Mouse (Mus musculus) gastrocnemius, adult 2 months (tissue): ENCODE data around the gene Otulin. TPM values are rescaled to one million over a fixed set of nuclear protein-coding genes. Genes with fewer than 3 reads are reported as not detected.
A peak's percentile ranks its signal among the peaks of the same experiment; 100 is the strongest.

Experiments used
- DNase-seq: peaks from one replicate; pipeline ENCODE4 v3.0.0; 2022
- H3K27ac ChIP-seq: fragments of 200-600 bp; 2 replicates; pipeline ENCODE4 v1.8.1; 2022; ENCODE audit warnings: mild to moderate bottlenecking
- H3K4me3 ChIP-seq: fragments of 200-600 bp; 2 replicates; pipeline ENCODE4 v1.8.1; 2022; ENCODE audit warnings: mild to moderate bottlenecking, moderate library complexity
- CTCF ChIP-seq: fragments of 200-600 bp; IDR thresholded peaks from 2 replicates; pipeline ENCODE4 v1.8.1; 2022; ENCODE audit warnings: antibody characterized with exemption, mild to moderate bottlenecking, moderate library complexity
- intact Hi-C: fragments of 180-260 bp; cut with DNase I; formaldehyde crosslinking; loops from one replicate; pipeline ENCODE4 v1.15.1; 2025
- total RNA-seq, 2 experiments: library from RNA; stranded (reverse); gene quantifications; 2 replicates each; pipeline ENCODE4 v1.2.3; 2021

Gene Otulin
- total RNA-seq, 2 experiments from 2014 or later: 16.2 to 20.7 TPM

DNA sequence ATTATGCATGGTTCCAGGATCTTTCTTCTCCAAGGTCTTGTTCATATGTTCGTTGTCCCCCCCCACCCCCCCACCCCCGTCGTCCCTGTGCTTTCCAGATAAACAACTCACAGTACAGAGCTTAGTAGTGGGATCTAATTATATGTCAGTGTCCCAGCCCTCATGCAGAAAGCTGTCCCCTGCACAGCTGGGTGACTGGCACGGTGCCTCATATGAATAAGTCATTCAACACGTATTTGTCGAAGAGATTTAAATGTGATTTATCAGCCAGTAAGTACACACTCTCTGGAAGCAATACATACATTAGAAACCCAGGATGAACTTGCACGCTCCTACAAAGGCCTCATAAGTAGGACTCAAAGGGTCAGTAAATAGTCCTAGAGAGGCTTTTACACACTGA, 80.6 kb downstream of the Otulin start:
- DNase-seq: no peak
- H3K4me3 ChIP-seq: no peak overlapping the region
- TF ChIP-seq CTCF: no peak
- peak overlapping the region; percentile 90 for H3K27ac ChIP-seq
- intact Hi-C loops: loop anchor here (5.0 kb wide), 1 partner anchor 73 kb away; no protein-coding TSS in a partner anchor

DNA sequence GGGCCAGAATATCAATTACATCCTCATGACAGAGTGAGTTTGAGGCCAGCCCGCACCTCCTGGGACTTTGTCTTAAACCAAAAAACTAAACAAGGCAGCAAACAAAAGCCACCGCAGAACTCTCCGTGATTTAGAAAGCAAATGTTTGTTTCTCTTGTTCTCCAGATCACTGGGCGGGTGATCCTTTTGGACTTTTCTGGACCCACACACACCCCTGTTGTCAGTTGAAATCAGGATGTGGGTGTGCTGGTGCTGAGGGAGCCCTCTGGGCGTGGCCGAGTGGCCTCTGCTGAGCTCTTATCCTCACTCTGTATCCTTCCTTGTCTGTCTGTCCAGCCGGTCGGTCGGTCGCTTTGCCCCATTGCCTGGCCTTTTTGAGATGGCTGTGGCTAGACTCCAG, 81.4 kb downstream of the Otulin start:
- Histone ChIP-seq H3K4me3 (no peak overlapping the region), H3K27ac (peak overlapping the region; percentile 90)
- no peak for DNase-seq
- intact Hi-C loops: no loop called here
- TF ChIP-seq CTCF: no peak

DNA sequence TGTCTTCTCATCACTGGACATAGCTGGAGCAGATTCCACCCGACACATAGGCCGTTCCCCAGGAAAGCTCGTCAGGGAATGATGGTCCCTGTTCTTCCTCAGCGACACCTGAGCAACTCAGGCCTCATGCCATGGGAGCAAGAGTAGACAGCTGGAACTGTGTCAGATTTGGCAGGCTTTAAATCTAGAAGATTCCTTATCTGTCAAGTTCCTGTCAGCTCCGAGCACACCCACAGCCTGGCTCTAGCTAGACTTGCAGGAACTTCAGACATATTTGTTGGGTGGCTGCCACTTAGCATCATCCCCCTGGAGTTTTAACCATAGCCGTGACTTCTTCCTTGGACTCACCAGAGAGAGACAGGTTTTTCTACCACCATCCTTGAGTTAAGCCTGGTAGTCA, 82.4 kb downstream of the Otulin start:
- TF ChIP-seq CTCF: no peak
- intact Hi-C loops: no loop called here
- Histone ChIP-seq H3K27ac (peak overlapping the region; percentile 90), H3K4me3 (no peak overlapping the region)
- peak; percentile 56 for DNase-seq

DNA sequence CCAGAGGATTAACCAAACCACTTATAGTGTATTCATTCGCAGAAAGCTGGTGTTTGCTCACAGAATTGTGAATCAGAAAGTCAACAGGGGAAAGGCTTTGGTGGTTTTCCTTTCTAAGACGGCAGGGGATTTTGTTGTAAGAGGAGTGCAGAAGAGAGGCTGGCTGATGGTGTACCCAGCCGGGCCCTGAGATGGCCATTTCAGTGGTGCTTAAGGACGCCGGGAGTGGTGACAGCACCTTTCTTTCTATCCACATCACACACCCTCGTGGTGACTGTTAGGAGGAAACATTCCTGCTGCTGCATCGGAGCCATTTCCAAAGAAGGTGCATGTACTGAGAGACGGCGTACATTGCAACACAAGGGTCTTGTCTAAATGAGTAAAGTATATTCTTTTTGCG, 85.3 kb downstream of the Otulin start:
- no peak for DNase-seq
- TF ChIP-seq CTCF: no peak
- Histone ChIP-seq H3K27ac (no peak overlapping the region), H3K4me3 (no peak overlapping the region)
- intact Hi-C loops: no loop called here

DNA sequence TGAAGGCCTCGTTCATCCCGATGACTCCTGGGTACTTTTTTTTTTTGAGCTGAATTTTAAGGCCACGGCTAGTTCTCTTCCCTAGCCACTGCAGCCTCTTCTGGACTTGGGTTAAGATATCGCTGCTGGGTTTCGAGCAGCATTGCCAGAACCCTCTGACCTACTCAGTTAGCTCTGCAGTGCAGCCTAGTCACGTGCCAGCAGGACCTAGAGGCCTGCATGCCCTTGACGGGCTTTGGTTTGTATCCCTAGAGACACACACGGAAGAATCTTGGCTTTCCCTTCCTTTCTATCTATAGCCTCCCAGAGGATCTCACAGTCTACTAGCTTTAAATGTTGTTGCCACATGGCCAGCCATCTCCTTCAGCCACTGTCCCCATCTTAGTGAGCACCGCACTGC, 90.7 kb downstream of the Otulin start:
- peak overlapping the region; percentile 95 for H3K27ac ChIP-seq
- peak; percentile 87 for DNase-seq
- H3K4me3 ChIP-seq: no peak overlapping the region
- TF ChIP-seq CTCF: no peak
- intact Hi-C loops: loop anchor here (2.0 to 5.0 kb wide), 2 partner anchors 32 to 63 kb away; no protein-coding TSS in a partner anchor

DNA sequence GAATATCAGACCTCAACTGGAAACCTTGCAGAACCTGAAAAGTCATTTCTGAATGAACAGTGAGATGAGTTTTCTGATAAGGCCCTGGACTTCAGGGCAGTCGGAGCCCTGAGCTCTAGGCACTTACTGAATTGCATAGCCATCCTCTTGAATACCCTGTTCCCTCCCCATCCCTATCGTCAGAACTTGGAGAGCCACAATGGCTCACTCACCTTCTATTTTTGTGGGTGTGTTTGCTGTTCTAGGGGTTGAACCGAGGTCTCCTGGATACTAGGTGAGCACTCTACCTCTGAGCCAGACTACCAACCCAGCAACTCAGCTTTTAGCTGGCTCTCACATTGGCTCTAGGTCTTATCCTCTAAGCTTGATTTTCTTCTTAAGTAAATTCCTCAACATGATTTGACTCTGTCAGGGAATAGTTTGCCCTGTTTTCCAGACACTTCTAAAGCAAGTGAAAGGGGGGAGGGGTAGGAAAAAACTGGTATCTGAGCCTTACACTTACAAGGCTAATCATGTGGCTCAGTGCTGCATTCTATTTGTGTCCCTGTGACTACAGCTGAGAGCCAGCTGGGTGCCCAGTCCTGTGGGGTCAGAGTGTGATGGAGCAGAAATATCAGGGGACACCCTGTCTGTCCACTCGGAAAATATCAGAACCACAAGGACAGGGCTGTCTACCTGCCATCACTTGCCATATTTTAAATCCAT, 92.8 kb downstream of the Otulin start:
- peak overlapping the region; percentile 95 for H3K27ac ChIP-seq
- TF ChIP-seq CTCF: no peak
- DNase-seq: peak; percentile 77
- intact Hi-C loops: loop anchor here (2.0 kb wide), 1 partner anchor 61 kb away; no protein-coding TSS in a partner anchor
- no peak overlapping the region for H3K4me3 ChIP-seq

DNA sequence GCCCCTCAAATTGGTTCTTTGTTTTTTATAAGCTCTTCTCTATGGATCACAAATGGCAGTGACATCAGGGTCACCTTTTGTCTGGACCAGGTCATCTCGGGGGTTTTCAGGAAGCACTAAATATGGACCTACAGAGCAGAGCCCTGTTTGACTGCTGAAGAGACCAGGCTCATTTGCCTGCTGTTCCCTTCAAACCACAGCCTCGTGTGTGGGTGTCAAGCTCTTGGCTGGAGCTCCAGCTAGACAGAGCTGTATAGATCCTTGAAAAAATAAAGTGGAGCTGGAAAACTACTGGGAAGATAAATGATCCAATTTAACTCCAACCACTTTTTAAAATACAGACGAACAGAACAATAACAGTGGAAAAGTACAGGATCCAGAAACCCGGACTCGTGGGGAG, 93.7 kb downstream of the Otulin start:
- no peak for DNase-seq
- H3K4me3 ChIP-seq: no peak overlapping the region
- intact Hi-C loops: no loop called here
- TF ChIP-seq CTCF: no peak
- H3K27ac ChIP-seq: peak overlapping the region; percentile 95

DNA sequence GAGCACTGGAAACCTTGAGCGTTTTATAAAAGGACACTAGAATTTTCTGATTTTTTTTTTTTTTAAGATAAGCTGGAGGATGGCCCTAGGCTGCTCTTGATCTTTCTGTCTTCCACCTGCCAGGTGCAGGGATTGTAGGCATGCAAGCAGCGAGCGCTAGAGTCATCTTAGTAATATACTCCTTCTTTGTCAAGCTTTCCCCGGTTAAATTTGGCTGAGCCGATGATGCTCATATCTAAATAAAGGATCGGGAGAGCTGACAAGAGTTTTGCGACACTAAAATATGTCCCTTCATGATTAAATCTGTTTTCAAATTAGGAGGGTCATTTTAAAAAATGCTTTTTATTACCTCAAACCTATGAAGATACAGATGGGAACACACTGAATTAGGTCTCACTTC, 94.3 kb downstream of the Otulin start:
- Histone ChIP-seq H3K4me3 (no peak overlapping the region), H3K27ac (peak overlapping the region; percentile 95)
- TF ChIP-seq CTCF: no peak
- DNase-seq: no peak
- intact Hi-C loops: no loop called here

DNA sequence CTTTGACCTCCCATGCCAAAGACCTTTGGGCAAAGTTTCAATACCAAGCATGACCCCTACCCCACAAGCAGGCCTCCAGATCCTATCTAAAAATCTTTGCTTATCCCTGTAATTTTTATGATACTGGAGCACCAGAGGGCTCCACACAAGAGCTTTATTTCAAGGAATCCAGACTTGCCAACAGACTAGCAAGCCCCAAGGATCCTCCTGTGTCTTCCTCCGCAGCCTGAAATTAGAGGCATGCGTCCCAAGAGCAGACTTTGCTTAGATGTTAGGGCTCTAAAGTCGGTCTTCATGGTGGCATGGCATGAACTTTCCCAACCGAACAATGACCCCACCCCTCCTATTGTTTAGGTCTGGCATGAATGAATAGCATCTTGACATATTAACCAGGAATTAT, 94.8 kb downstream of the Otulin start:
- Histone ChIP-seq H3K27ac (peak overlapping the region; percentile 95), H3K4me3 (no peak overlapping the region)
- intact Hi-C loops: no loop called here
- no peak for DNase-seq
- TF ChIP-seq CTCF: no peak

DNA sequence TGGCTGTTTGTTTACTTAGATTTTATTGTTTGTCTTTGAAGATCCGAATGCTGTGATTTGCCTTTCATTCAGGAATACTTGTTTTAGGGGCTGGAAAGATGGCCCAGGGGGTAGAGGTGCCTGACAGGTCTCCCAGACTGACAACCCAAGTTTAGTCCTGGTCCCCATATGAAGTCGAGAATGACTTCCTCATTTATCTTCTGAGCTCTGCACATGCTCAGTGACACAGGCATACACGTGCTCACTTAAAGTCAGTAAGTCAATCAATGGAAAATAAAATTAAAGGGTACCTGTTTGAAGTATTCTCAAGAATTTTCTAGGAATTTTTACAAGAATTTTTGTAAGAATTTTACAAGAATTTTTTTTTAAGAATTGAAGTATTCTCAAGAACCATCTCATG, 97.5 kb downstream of the Otulin start:
- TF ChIP-seq CTCF: no peak
- intact Hi-C loops: no loop called here
- H3K4me3 ChIP-seq: no peak overlapping the region
- H3K27ac ChIP-seq: peak overlapping the region; percentile 54
- DNase-seq: no peak

DNA sequence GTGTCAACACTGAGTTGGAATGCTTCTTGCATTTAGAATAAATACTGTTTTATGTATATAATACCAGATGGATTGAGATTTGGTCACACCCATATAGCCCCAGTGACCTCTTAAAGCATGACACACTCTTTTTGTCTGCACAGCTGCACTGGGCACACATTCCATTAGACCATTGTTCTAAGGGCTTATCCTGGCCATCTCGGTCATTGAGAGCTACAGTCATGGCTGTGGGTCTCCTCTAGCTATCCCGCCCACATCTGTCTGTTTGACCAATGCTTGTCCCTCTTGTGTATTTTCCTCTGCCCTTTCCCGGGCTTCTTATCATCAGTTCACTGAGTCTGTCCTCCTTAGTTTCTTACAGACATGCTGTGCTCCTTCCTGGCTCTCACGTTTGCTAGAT, 100.5 kb downstream of the Otulin start:
- intact Hi-C loops: no loop called here
- H3K4me3 ChIP-seq: no peak overlapping the region
- no peak for TF ChIP-seq CTCF
- DNase-seq: no peak
- no peak overlapping the region; the same call in 1 of the 2 replicates for H3K27ac ChIP-seq

DNA sequence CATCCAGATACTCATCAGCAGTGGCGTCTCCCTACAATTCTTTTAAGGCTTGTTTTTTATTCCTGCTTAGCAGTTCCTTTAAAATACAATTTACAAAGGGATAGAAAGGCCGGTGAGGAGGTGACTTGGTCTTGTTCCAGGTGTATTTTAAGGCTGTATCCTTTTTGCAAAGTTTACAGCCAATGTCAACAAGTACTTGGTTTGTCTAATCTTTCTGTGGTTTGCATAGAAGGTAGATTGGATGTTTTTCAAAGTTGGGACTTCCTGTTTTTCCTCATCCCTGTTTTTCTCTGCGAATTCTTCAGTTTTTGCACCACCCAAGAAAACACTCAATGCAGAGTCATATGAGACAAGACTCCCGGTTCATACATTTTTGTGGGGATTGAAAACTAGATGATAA, 101.6 kb downstream of the Otulin start:
- Histone ChIP-seq H3K27ac (peak overlapping the region; percentile 32), H3K4me3 (no peak overlapping the region)
- TF ChIP-seq CTCF: no peak
- no peak for DNase-seq
- intact Hi-C loops: no loop called here

DNA sequence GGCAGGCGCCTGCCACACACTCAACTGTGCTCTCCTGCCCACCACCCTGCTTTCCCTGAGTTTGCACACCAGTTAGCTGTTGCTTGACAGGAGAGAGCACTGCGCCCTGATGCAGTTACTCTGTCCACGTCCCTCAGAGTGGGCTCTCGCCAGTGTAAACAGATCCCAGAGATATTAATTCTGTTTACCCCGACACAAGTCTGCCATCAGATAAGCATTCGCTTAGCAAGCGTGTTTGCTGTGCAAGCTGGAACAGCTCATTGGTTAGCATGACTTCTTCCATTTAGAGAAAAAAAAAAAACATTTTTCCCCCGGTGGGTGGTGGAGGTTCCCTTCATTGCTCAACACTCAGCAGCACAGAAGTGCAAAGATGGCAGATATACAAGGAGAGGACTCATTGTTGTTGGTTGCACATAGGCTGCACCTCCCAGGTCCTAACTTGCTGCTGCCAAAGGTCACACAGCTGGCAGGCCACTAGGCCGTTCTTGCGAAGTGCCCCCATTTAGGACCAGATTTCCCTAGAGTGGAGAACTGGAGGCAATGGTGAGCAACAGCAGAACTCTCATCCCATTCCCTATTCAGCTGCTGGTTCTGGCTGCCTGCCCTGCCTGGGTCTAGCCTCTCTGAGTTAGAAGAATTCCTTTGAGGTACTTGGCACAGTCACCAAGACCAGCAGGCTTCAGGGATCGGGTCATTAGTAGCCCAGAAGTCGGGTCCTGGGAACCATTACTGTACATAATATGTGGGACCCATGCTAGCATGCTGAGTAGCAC, 105.1 kb downstream of the Otulin start:
- TF ChIP-seq CTCF: no peak
- DNase-seq: peak; percentile 51
- peak overlapping the region; percentile 38 for H3K27ac ChIP-seq
- intact Hi-C loops: no loop called here
- no peak overlapping the region for H3K4me3 ChIP-seq
